Mouse (Mus musculus) embryonic facial prominence, embryonic 14.5 days (tissue): Measurements from ENCODE around the gene Prkaca. TPM values are rescaled to one million over a fixed set of nuclear protein-coding genes. Genes with fewer than 3 reads are reported as not detected.
A peak's percentile ranks its signal among the peaks of the same experiment; 100 is the strongest.

Source experiments
- ATAC-seq: fragments of 200-750 bp; cut with Nextera tagmentation; 2 replicates; pipeline ENCODE4 v1.8.0; 2017; ENCODE audit warnings: low read depth, moderate number of reproducible peaks, moderate TSS enrichment
- DNase-seq: peaks from one replicate; pipeline ENCODE4 v3.0.0-alpha.2; 2015; ENCODE audit warnings: low spot score
- H3K27ac ChIP-seq: fragments of 300-500 bp; sonication (generic); replicated peaks from 2 replicates; pipeline ENCODE4 v1.5.1; 2014; ENCODE audit warnings: low read depth, mild to moderate bottlenecking, low read length, moderate library complexity
- H3K27me3 ChIP-seq: fragments of 300-500 bp; sonication (generic); replicated peaks from 2 replicates; pipeline ENCODE4 v1.6.1; 2014; ENCODE audit warnings: low read length; ENCODE audit not compliant: control insufficient read depth, insufficient read depth
- H3K36me3 ChIP-seq: fragments of 300-500 bp; sonication (generic); 2 replicates; pipeline ENCODE4 v1.6.1; 2014; ENCODE audit warnings: low read length, mixed read lengths; ENCODE audit not compliant: control insufficient read depth, insufficient read depth
- H3K4me1 ChIP-seq: fragments of 300-500 bp; sonication (generic); 2 replicates; pipeline ENCODE4 v1.6.1; 2014; ENCODE audit warnings: antibody characterized with exemption, low read length; ENCODE audit not compliant: control insufficient read depth, insufficient read depth
- H3K4me2 ChIP-seq: fragments of 300-500 bp; sonication (generic); 2 replicates; pipeline ENCODE4 v1.6.1; 2014; ENCODE audit warnings: low read depth, mild to moderate bottlenecking, low read length, moderate library complexity, mixed read lengths
- H3K4me3 ChIP-seq: fragments of 300-500 bp; sonication (generic); 2 replicates; pipeline ENCODE4 v1.5.1; 2014; ENCODE audit warnings: low read depth, mild to moderate bottlenecking, low read length
- H3K9ac ChIP-seq: fragments of 300-500 bp; sonication (generic); 2 replicates; pipeline ENCODE4 v1.6.1; 2014; ENCODE audit warnings: low read depth, mild to moderate bottlenecking, low read length, moderate library complexity, mixed read lengths
- H3K9me3 ChIP-seq: fragments of 300-500 bp; sonication (generic); 2 replicates; pipeline ENCODE4 v1.6.1; 2016; ENCODE audit warnings: low read length; ENCODE audit not compliant: control insufficient read depth
- WGBS: fragments of 180-500 bp; shearing (Covaris S2); extraction: QIAGEN DNeasy Blood & Tissue Kit; methylation state at CpG from one replicate; pipeline ENCODE4 v1.1.7; 2014; 5-methylcytosine and 5-hydroxymethylcytosine counted together
- polyA plus RNA-seq: library from polyadenylated mRNA; unstranded; fragments of >200 nt; fragmentation: Nextera tagmentation; extraction: Ambion mirVana; gene quantifications from 2 replicates; pipeline ENCODE4 v1.2.1, GENCODE M21; 2014

The Prkaca gene
- polyA plus RNA-seq, 1 experiment from 2014 or later = 247 TPM

DNA sequence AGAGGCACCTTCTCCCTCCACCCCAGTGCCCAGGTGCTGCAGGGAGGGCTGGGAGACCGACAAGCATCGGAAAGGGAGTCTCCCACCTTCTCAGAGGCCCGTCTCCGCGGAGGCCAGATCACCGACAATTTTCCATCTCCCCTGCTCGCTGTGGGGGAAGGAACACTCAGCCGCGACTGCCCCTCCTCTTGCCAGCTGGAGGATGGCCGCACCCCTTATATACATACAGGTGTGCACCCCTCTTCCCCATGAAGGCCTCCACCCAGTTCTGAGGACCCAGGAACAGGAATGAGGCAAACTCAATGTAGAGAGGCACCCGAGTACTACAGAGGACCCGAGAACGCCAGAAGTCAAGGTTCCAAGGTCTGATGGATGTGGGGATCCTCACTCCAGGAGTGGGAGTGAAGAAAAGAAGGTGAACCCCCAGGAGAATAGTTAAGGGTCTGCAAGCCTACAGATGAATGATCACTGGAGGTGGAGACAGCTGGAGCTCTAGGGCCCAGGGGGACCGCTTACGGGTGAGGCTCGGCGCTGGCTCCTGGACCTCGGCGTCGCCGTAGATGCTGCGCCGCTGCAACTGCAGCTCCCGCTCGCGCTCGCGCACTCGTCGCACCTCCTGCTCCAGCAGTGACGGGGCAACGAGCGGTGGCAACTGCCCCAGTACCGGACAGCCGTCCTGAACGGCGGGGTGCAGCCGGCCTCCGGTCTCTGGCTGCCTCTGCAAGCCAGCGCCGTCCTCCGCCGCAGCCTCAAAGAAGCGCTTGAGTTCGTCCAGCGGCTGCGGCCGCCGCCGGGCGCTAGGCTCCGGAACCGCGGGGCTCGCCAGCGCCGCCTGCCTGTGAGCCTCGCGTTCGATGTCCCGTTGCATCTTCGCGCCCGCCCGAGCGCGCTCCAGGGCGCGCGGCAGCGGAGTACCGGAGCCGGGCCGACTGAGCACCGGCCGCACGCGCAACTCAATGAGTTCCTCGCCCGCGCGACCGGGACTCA lies 38.1 kb downstream of the Prkaca start:
- peak; percentile 69 for DNase-seq

DNA sequence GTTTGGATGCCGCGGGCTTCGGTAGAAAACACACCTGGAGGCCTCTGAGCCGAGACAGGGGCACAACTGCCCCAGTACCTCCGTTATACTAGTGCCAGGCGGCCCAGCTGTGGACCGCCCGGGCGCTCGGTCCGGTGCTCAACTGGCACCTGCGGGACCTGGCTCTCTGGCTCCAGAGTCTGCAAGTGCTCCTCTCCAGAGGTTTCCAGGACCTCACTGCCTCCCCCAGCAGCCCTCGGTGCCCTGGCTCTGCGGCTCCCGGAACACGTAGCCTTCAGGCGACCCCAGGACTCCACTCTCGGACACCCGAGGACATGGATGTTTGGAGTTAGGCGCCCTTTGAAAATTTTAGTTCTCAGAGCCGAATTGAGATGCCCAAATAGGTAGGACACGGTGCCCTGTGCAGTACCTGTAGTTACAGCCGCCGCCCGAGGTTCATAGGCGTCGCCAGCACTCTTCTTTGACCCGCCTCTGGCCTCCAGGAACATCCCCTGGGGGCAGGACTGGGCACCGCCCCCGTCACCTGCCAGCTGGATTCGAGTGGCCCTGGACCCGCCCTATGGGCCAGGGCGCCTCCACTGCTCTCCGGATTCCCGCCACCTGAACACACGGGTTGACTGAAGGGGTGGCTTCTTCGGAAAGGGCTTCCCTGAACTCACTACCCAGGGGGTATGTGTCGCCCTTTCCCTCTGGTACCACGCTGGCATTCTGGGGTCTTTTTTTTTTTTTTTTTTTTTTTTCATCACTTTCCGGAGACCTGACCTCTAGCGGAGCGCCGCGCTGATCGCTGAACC lies 39.1 kb downstream of the Prkaca start, which contains the start of gene 2210011C24Rik:
Gene 2210011C24Rik, minus strand, starts transcription at position 467 of the 794 bp plus-strand sequence.
- WGBS = 1% methylated on average over 34 of the region's 45 CpGs
- DNase-seq = no peak

More for the DNA sequence above, 38.1 kb downstream of the Prkaca start:
- H3K27ac ChIP-seq = no peak overlapping the region
- WGBS = 5% methylated on average over 25 of the region's 83 CpGs
- H3K4me2 ChIP-seq = peak overlapping the region; percentile 98
- no peaks in the 10 kb centered on the region for H3K9me3 ChIP-seq
- peak; percentile 51; the same call in 1 of the 2 replicates for ATAC-seq
- peaks cover 43% of the 10 kb centered on the region for H3K27me3 ChIP-seq
- no peaks in the 10 kb centered on the region for H3K36me3 ChIP-seq
- H3K4me1 ChIP-seq = peaks cover 15% of the 10 kb centered on the region
- H3K4me3 ChIP-seq = peak overlapping the region; percentile 54
- peak overlapping the region; percentile 57 for H3K9ac ChIP-seq

DNA sequence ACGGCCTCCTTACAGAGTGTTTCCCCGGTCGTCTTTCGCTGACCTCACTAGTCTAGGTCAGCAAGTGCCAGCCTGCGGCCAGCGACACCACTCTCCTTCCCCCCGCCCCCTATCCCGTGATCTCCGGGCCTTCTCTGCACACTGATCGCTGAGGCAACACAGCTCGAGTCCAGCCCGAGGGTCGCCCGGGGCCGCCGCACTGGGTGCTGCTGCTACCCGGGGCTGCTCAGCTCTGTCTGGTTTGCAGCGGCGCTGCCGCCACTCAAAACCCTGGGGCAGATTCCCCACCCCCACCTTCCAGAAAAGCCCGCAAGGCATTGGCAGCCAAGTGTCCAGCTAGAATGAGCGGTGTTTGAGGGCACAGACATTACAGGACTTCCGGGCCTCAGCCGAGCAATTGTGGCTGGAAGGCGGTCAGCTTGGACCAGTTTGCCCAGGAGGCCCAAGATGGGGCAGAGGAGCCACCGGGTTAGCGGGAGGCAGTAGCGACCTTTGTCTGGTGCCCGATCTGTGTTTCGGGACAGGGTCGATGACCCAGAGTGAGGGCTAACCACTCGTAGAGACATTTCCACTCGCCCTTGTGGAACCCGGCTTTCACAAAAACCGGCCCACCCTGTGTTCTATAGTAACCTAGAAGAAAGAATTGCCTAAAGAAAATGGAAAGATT lies 39.8 kb downstream of the Prkaca start:
- no peaks in the 10 kb centered on the region for H3K36me3 ChIP-seq
- 7% methylated on average over 35 of the region's 35 CpGs for WGBS
- no peak for DNase-seq
- H3K4me1 ChIP-seq = peaks cover 15% of the 10 kb centered on the region
- peak overlapping the region; percentile 98 for H3K4me2 ChIP-seq
- no peak overlapping the region for H3K9ac ChIP-seq
- peaks cover 43% of the 10 kb centered on the region for H3K27me3 ChIP-seq
- ATAC-seq = no peak
- H3K4me3 ChIP-seq = peak overlapping the region; percentile 54
- H3K9me3 ChIP-seq = no peaks in the 10 kb centered on the region
- no peak overlapping the region for H3K27ac ChIP-seq

More for the DNA sequence above, 39.1 kb downstream of the Prkaca start, which contains the start of gene 2210011C24Rik:
- Histone ChIP-seq H3K27ac (no peak within 1 kb of the TSS), H3K9me3 (no peaks in the 10 kb centered on the region), H3K4me1 (peaks cover 15% of the 10 kb centered on the region), H3K4me2 (peak within 1 kb of the TSS; percentile 98), H3K4me3 (peak within 1 kb of the TSS; percentile 54), H3K36me3 (no peaks in the 10 kb centered on the region), H3K9ac (peak within 1 kb of the TSS; percentile 57), H3K27me3 (peaks cover 43% of the 10 kb centered on the region)
- no peak for ATAC-seq

DNA sequence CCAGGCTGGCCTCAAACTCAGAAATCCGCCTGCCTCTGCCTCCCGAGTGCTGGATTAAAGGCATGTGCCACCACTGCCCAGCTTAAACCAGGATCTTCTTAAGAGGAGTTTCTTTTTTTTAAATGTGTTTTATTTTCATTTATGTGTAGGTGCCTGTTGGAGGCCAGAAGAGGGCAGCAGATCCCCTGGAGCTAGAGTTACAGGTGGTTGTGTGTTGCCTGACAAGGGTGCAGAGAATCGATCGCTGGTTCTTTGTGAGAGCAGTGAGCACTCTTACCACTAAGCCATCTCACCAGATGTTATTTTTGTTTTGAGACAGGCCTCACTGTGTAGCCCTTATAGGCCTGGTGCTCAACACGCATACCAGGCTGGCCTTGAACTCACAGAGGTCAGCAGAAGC lies 43.0 kb downstream of the Prkaca start:
- Histone ChIP-seq H3K9me3 (no peaks in the 10 kb centered on the region), H3K9ac (no peak overlapping the region), H3K36me3 (no peaks in the 10 kb centered on the region), H3K27me3 (peaks cover 33% of the 10 kb centered on the region), H3K4me3 (no peak overlapping the region), H3K4me1 (peaks cover 11% of the 10 kb centered on the region), H3K27ac (no peak overlapping the region), H3K4me2 (no peak overlapping the region)
- no peak for DNase-seq
- WGBS = 93% methylated on average over 5 of the region's 5 CpGs
- ATAC-seq = no peak

DNA sequence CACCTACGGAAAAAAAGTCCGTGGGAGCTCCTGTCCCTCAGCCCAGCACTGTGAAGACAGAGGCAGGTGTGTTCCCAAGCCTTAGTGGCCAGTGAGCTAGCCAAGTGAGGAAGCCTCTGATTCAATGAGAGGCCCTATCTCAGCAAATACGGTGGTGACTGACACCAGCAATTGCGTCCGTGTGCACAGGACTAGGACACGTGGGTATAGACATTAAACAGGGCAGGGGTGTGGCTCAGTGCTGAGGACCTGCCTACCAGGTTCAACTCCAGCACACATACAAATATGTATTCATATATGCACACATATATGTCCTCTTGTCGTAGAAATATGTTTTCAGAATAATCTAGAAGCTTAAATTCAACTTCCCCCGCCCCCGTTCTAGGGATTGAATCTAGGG lies 46.9 kb downstream of the Prkaca start:
- H3K4me2 ChIP-seq = no peak overlapping the region
- H3K36me3 ChIP-seq = no peaks in the 10 kb centered on the region
- no peak for ATAC-seq
- no peak for DNase-seq
- no peak overlapping the region for H3K4me3 ChIP-seq
- no peaks in the 10 kb centered on the region for H3K9me3 ChIP-seq
- H3K27ac ChIP-seq = no peak overlapping the region
- WGBS = 83% methylated on average over 9 of the region's 9 CpGs
- H3K27me3 ChIP-seq = 0 out of 2 replicates have a peak, but pooled peaks cover 8% of the 10 kb centered on the region
- no peak overlapping the region for H3K9ac ChIP-seq
- H3K4me1 ChIP-seq = 0 out of 2 replicates have a peak, but pooled peaks cover 5% of the 10 kb centered on the region

DNA sequence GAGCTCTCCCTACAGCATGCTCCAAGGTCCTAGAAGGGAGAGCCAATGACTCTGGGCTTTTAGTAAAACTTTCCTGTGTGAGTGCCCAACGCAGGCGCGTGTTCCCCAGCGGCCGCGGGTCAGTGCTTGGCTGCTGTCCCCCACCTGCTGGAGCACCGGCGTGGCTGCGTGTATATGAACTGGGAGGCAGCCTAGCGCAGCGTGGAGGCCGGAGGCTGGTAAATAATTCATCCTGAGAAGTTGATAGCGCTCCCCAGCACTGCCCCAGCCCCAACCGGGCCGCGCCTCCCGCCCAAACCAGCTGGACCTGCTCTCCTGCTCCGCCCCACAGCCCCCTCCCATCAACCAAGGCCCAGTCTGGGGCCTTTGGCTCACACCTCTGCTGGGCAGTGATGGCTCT lies 48.3 kb downstream of the Prkaca start, which contains the start of gene Palm3:
Gene Palm3, plus strand, starts transcription at position 376 of the 400 bp plus-strand sequence.
- Histone ChIP-seq H3K9me3 (no peaks in the 10 kb centered on the region), H3K36me3 (no peaks in the 10 kb centered on the region), H3K27me3 (0 out of 2 replicates have a peak, but pooled peaks cover 7% of the 10 kb centered on the region), H3K27ac (no peak within 1 kb of the TSS), H3K9ac (no peak within 1 kb of the TSS), H3K4me2 (peak within 1 kb of the TSS; percentile 25), H3K4me1 (0 out of 2 replicates have a peak, but pooled peaks cover 5% of the 10 kb centered on the region), H3K4me3 (0 out of 2 replicates have a peak within 1 kb of the TSS, but pooled peaks have one; percentile 2)
- DNase-seq = no peak
- ATAC-seq = peak; percentile 50; the same call in 1 of the 2 replicates
- 12% methylated on average over 18 of the region's 18 CpGs for WGBS

DNA sequence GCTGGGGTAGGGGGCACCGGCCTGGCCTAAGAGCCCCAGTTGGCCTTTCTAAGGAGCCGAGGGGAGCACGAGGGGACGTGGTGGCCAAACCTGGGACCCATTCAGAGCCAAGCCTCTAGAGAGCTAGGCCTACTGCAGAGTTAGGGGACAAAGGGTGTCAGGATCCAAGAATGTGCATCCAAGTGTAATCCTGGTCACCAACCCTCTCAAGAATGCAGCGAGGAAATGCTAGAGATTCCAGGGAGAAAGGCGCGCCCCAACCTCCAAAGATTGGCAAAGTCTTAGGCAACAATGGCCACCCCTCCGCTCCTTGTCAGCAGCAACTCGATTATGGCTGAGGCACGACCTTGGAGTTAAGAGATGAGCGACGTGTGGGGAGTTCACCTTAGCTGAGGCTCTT lies 48.8 kb downstream of the Prkaca start:
- Histone ChIP-seq H3K4me3 (0 out of 2 replicates have a peak overlapping the region, but pooled peaks have one; percentile 2), H3K27me3 (0 out of 2 replicates have a peak, but pooled peaks cover 7% of the 10 kb centered on the region), H3K36me3 (no peaks in the 10 kb centered on the region), H3K27ac (no peak overlapping the region), H3K4me1 (peaks cover 5% of the 10 kb centered on the region; the same call in 1 of the 2 replicates), H3K9me3 (no peaks in the 10 kb centered on the region), H3K9ac (no peak overlapping the region), H3K4me2 (peak overlapping the region; percentile 25)
- DNase-seq (no peak), ATAC-seq (no peak; the same call in 1 of the 2 replicates)
- 50% methylated on average over 12 of the region's 12 CpGs for WGBS
